Mouse (Mus musculus) neural tube, embryonic 12.5 days (tissue): Measurements from ENCODE around the gene Acrbp. TPM values are rescaled to one million over a fixed set of nuclear protein-coding genes. Genes with fewer than 3 reads are reported as not detected.

ENCODE experiments used
- ATAC-seq: fragments of 200-750 bp; cut with Nextera tagmentation; 2 replicates; pipeline ENCODE4 v1.8.0; 2017; ENCODE audit warnings: low read depth, mild to moderate bottlenecking, moderate TSS enrichment, moderate library complexity; ENCODE audit not compliant: low FRiP score
- H3K27ac ChIP-seq: fragments of 300-500 bp; sonication (generic); 2 replicates; pipeline ENCODE4 v1.5.1; 2016
- H3K27me3 ChIP-seq: fragments of 300-500 bp; sonication (generic); replicated peaks from 2 replicates; pipeline ENCODE4 v1.6.1; 2016; ENCODE audit warnings: mild to moderate bottlenecking
- H3K36me3 ChIP-seq: fragments of 300-500 bp; sonication (generic); 2 replicates; pipeline ENCODE4 v1.6.1; 2016; ENCODE audit warnings: mild to moderate bottlenecking
- H3K4me1 ChIP-seq: fragments of 300-500 bp; sonication (generic); 2 replicates; pipeline ENCODE4 v1.6.1; 2016
- H3K4me2 ChIP-seq: fragments of 300-500 bp; sonication (generic); replicated peaks from 2 replicates; pipeline ENCODE4 v1.6.1; 2016; ENCODE audit warnings: mild to moderate bottlenecking
- H3K4me3 ChIP-seq: fragments of 300-500 bp; sonication (generic); 2 replicates; pipeline ENCODE4 v1.5.1; 2016
- H3K9ac ChIP-seq: fragments of 300-500 bp; sonication (generic); 2 replicates; pipeline ENCODE4 v1.6.1; 2016; ENCODE audit warnings: mild to moderate bottlenecking
- H3K9me3 ChIP-seq: fragments of 300-500 bp; sonication (generic); 2 replicates; pipeline ENCODE4 v1.6.1; 2016; ENCODE audit warnings: mild to moderate bottlenecking
- WGBS: fragments of 180-500 bp; shearing (Covaris S2); methylation state at CpG from one replicate; pipeline ENCODE4 v1.1.7; 2016; 5-methylcytosine and 5-hydroxymethylcytosine counted together
- polyA plus RNA-seq: library from polyadenylated mRNA; unstranded; fragments of >200 nt; fragmentation: Nextera tagmentation; extraction: Ambion mirVana; gene quantifications from 2 replicates; pipeline ENCODE4 v1.2.1, GENCODE M21; 2016

Gene Acrbp
- polyA plus RNA-seq, 1 experiment from 2014 or later, result 15.3 TPM

GRCm38 (mm10) chr6:125071896-125072279, 22.4 kb downstream of the Acrbp start:
- H3K4me1 ChIP-seq, result peaks cover 10% of the 10 kb centered on the region; the same call in 1 of the 2 replicates
- no peaks in the 10 kb centered on the region for H3K36me3 ChIP-seq
- WGBS, result 22% methylated on average over 2 of the region's 2 CpGs
- H3K27ac ChIP-seq, result peak overlapping the region; percentile 51; the same call in 1 of the 2 replicates
- H3K27me3 ChIP-seq, result no peaks in the 10 kb centered on the region
- H3K4me3 ChIP-seq, result no peak overlapping the region
- no peak overlapping the region for H3K9ac ChIP-seq
- ATAC-seq, result peak; percentile 68
- no peaks in the 10 kb centered on the region for H3K9me3 ChIP-seq
- H3K4me2 ChIP-seq, result no peak overlapping the region; the same call in 1 of the 2 replicates

- no peak overlapping the region for H3K27ac ChIP-seq
- no peaks in the 10 kb centered on the region for H3K9me3 ChIP-seq
- H3K4me3 ChIP-seq, result no peak overlapping the region
- 72% methylated on average over 8 of the region's 8 CpGs for WGBS
- no peak for ATAC-seq
- H3K4me2 ChIP-seq, result no peak overlapping the region
- no peak overlapping the region for H3K9ac ChIP-seq
- no peaks in the 10 kb centered on the region for H3K36me3 ChIP-seq
- no peaks in the 10 kb centered on the region for H3K27me3 ChIP-seq
- H3K4me1 ChIP-seq, result peaks cover 10% of the 10 kb centered on the region; the same call in 1 of the 2 replicates
These were observed 24.3 kb downstream of the Acrbp start for GRCm38 (mm10) chr6:125073825-125074224.

GRCm38 (mm10) chr6:125081394-125081793, 31.9 kb downstream of the Acrbp start:
- peak overlapping the region; percentile 80; the same call in 1 of the 2 replicates for H3K27ac ChIP-seq
- H3K9ac ChIP-seq, result peak overlapping the region; percentile 65
- peak; percentile 48 for ATAC-seq
- H3K4me2 ChIP-seq, result peak overlapping the region; percentile 67
- no peaks in the 10 kb centered on the region for H3K9me3 ChIP-seq
- H3K36me3 ChIP-seq, result no peaks in the 10 kb centered on the region
- H3K4me1 ChIP-seq, result no peaks in the 10 kb centered on the region
- no peaks in the 10 kb centered on the region for H3K27me3 ChIP-seq
- peak overlapping the region; percentile 36 for H3K4me3 ChIP-seq
- WGBS, result 28% methylated on average over 25 of the region's 25 CpGs

- H3K9me3 ChIP-seq, result no peaks in the 10 kb centered on the region
- ATAC-seq, result peak; percentile 88
- H3K9ac ChIP-seq, result peak overlapping the region; percentile 65
- no peaks in the 10 kb centered on the region for H3K27me3 ChIP-seq
- 24% methylated on average over 45 of the region's 45 CpGs for WGBS
- H3K4me2 ChIP-seq, result peak overlapping the region; percentile 67
- H3K27ac ChIP-seq, result peak overlapping the region; percentile 80; the same call in 1 of the 2 replicates
- peak overlapping the region; percentile 36 for H3K4me3 ChIP-seq
- H3K4me1 ChIP-seq, result no peaks in the 10 kb centered on the region
- no peaks in the 10 kb centered on the region for H3K36me3 ChIP-seq
These were observed 32.5 kb downstream of the Acrbp start for GRCm38 (mm10) chr6:125081797-125082560.

- no peaks in the 10 kb centered on the region for H3K4me1 ChIP-seq
These were observed 33.4 kb downstream of the Acrbp start for GRCm38 (mm10) chr6:125082801-125083386.

GRCm38 (mm10) chr6:125084424-125084823, 34.9 kb downstream of the Acrbp start:
- no peak overlapping the region for H3K9ac ChIP-seq
- no peaks in the 10 kb centered on the region for H3K36me3 ChIP-seq
- H3K9me3 ChIP-seq, result no peaks in the 10 kb centered on the region
- 11% methylated on average over 4 of the region's 4 CpGs for WGBS
- no peak for ATAC-seq
- no peak overlapping the region for H3K4me2 ChIP-seq
- no peaks in the 10 kb centered on the region for H3K27me3 ChIP-seq
- no peak overlapping the region for H3K27ac ChIP-seq
- no peak overlapping the region for H3K4me3 ChIP-seq
- peaks cover 7% of the 10 kb centered on the region for H3K4me1 ChIP-seq

More at GRCm38 (mm10) chr6:125082801-125083386, 33.4 kb downstream of the Acrbp start:
- WGBS, result 92% methylated on average over 7 of the region's 7 CpGs
- Histone ChIP-seq H3K27ac (no peak overlapping the region), H3K9ac (no peak overlapping the region), H3K36me3 (no peaks in the 10 kb centered on the region), H3K27me3 (no peaks in the 10 kb centered on the region), H3K4me2 (no peak overlapping the region), H3K9me3 (no peaks in the 10 kb centered on the region), H3K4me3 (no peak overlapping the region)
- ATAC-seq, result no peak

- Histone ChIP-seq H3K27ac (peak overlapping the region; percentile 91; the same call in 1 of the 2 replicates), H3K4me1 (peaks cover 22% of the 10 kb centered on the region), H3K36me3 (no peaks in the 10 kb centered on the region), H3K27me3 (no peaks in the 10 kb centered on the region), H3K4me2 (no peak overlapping the region), H3K9ac (no peak overlapping the region), H3K4me3 (no peak overlapping the region), H3K9me3 (no peaks in the 10 kb centered on the region)
- WGBS, result 83% methylated on average over 3 of the region's 3 CpGs
- ATAC-seq, result no peak
These were observed 38.4 kb downstream of the Acrbp start for GRCm38 (mm10) chr6:125087937-125088336.

GRCm38 (mm10) chr6:125088561-125089321, 39.3 kb downstream of the Acrbp start:
- no peak overlapping the region for H3K4me3 ChIP-seq
- H3K36me3 ChIP-seq, result no peaks in the 10 kb centered on the region
- ATAC-seq, result peak; percentile 81
- H3K9me3 ChIP-seq, result no peaks in the 10 kb centered on the region
- no peaks in the 10 kb centered on the region for H3K27me3 ChIP-seq
- H3K4me2 ChIP-seq, result peak overlapping the region; percentile 59
- H3K27ac ChIP-seq, result peak overlapping the region; percentile 91
- WGBS, result 1% methylated on average over 20 of the region's 20 CpGs
- no peak overlapping the region for H3K9ac ChIP-seq
- peaks cover 22% of the 10 kb centered on the region for H3K4me1 ChIP-seq

- Histone ChIP-seq H3K9ac (peak overlapping the region; percentile 40), H3K9me3 (no peaks in the 10 kb centered on the region), H3K27ac (peak overlapping the region; percentile 91), H3K4me3 (peak overlapping the region; percentile 15), H3K36me3 (no peaks in the 10 kb centered on the region), H3K27me3 (no peaks in the 10 kb centered on the region), H3K4me1 (peaks cover 22% of the 10 kb centered on the region), H3K4me2 (peak overlapping the region; percentile 59)
- WGBS, result 4% methylated on average over 15 of the region's 15 CpGs
- ATAC-seq, result peak; percentile 76
These were observed 40.2 kb downstream of the Acrbp start for GRCm38 (mm10) chr6:125089521-125090321.

- Histone ChIP-seq H3K9me3 (no peaks in the 10 kb centered on the region), H3K9ac (no peak overlapping the region), H3K27me3 (no peaks in the 10 kb centered on the region), H3K36me3 (no peaks in the 10 kb centered on the region), H3K4me1 (peaks cover 22% of the 10 kb centered on the region), H3K4me3 (no peak overlapping the region), H3K4me2 (peak overlapping the region; percentile 59), H3K27ac (peak overlapping the region; percentile 91)
- no peak for ATAC-seq
- WGBS, result 56% methylated on average over 10 of the region's 10 CpGs
These were observed 41.0 kb downstream of the Acrbp start for GRCm38 (mm10) chr6:125090341-125091085.

- no peaks in the 10 kb centered on the region for H3K36me3 ChIP-seq
- no peaks in the 10 kb centered on the region for H3K9me3 ChIP-seq
- H3K9ac ChIP-seq, result no peak overlapping the region
- H3K27ac ChIP-seq, result no peak overlapping the region
- WGBS, result 89% methylated on average over 5 of the region's 5 CpGs
- peaks cover 22% of the 10 kb centered on the region for H3K4me1 ChIP-seq
- H3K4me3 ChIP-seq, result no peak overlapping the region
- no peak for ATAC-seq
- no peaks in the 10 kb centered on the region for H3K27me3 ChIP-seq
- H3K4me2 ChIP-seq, result no peak overlapping the region
These were observed 42.9 kb downstream of the Acrbp start for GRCm38 (mm10) chr6:125092372-125092771.
